Mouse (Mus musculus) small intestine, adult 2 months (tissue): ENCODE data around the gene Zfr2.

Experiments
- CTCF ChIP-seq: fragments of 200-500 bp; IDR thresholded peaks from 2 replicates; pipeline ENCODE4 v1.5.1; 2012; ENCODE audit warnings: low read depth, mild to moderate bottlenecking, control low read depth, inconsistent platforms, low read length, moderate library complexity, mixed read lengths; ENCODE audit not compliant: insufficient replicate concordance, insufficient read length; ENCODE audit errors: extremely low read depth
- POLR2A ChIP-seq: fragments of 200-500 bp; IDR thresholded peaks from 2 replicates; pipeline ENCODE4 v1.6.1; 2012; ENCODE audit warnings: low read depth, mild to moderate bottlenecking, control low read depth, inconsistent platforms, low read length, moderate library complexity

DNA sequence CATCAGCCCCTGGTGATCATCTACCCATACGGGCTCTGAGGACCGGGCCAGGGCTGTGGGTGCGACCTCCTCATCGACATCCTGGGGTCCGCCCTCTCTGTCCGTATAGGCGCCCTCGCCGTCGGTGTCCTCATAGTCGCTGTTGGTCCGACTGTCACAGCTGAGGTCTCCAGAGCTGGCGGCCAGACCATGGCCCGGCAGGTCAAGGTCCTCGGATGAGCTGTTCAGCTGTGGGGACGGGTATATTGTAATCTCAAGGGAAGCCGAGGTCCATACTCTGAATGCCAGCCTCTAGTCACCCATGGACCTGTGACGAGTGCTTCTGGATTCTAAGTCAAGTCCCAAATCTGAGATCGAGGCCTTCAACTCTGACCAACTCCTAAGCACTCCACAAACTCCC, 40.9 kb downstream of the Zfr2 start:
- TF ChIP-seq CTCF (no peak), POLR2A (no peak)
